Mouse (Mus musculus) CH12.LX (cell line): ENCODE measurements around the gene Gpat3.

ENCODE experiments used
- BHLHE40 ChIP-seq: IDR thresholded peaks from 2 replicates; pipeline ENCODE4 v1.6.1; 2011; ENCODE audit warnings: mild to moderate bottlenecking, low read depth, low read length, improper control_type of control experiment
- CTCF ChIP-seq, 2 experiments: IDR thresholded peaks in 1 of 2; conservative IDR thresholded peaks in 1 of 2; 2 replicates each; pipeline ENCODE4 v1.5.1; 2011 to 2012; ENCODE audit warnings: low read depth in 2 of 2, low read length in 2 of 2, improper control_type of control experiment in 1 of 2, inconsistent platforms in 1 of 2, mild to moderate bottlenecking in 1 of 2, moderate library complexity in 1 of 2
- E2F4 ChIP-seq: IDR thresholded peaks from 2 replicates; pipeline ENCODE4 v1.6.1; 2011; ENCODE audit warnings: low read depth, low read length, improper control_type of control experiment; ENCODE audit not compliant: insufficient replicate concordance
- MEF2A ChIP-seq: IDR thresholded peaks from 2 replicates; pipeline ENCODE4 v1.6.1; 2014; ENCODE audit warnings: low read depth, mild to moderate bottlenecking, inconsistent platforms, low read length, improper control_type of control experiment, borderline replicate concordance
- PAX5 ChIP-seq: IDR thresholded peaks from 2 replicates; pipeline ENCODE4 v1.6.1; 2012; ENCODE audit warnings: low read length, inconsistent platforms, mixed read lengths
- POLR2A ChIP-seq: IDR thresholded peaks from 2 replicates; pipeline ENCODE4 v1.6.1; 2011; ENCODE audit warnings: low read depth, mild to moderate bottlenecking, improper control_type of control experiment, low read length
- POLR2AphosphoS2 ChIP-seq: IDR thresholded peaks from 2 replicates; pipeline ENCODE4 v1.6.1; 2011; ENCODE audit warnings: low read depth, low read length, improper control_type of control experiment
- RAD21 ChIP-seq: IDR thresholded peaks from 2 replicates; pipeline ENCODE4 v1.6.1; 2011; ENCODE audit warnings: low read depth, mild to moderate bottlenecking, low read length, improper control_type of control experiment, moderate library complexity
- TBP ChIP-seq: conservative IDR thresholded peaks from 2 replicates; pipeline ENCODE4 v1.6.1; 2011; ENCODE audit warnings: low read depth, low read length, improper control_type of control experiment
- TCF12 ChIP-seq: IDR thresholded peaks from 2 replicates; pipeline ENCODE4 v1.6.1; 2014; ENCODE audit warnings: low read depth, mild to moderate bottlenecking, inconsistent platforms, low read length, improper control_type of control experiment
- USF1 ChIP-seq: IDR thresholded peaks from 2 replicates; pipeline ENCODE4 v1.6.1; 2014; ENCODE audit warnings: low read depth, mild to moderate bottlenecking, inconsistent platforms, low read length, improper control_type of control experiment

DNA sequence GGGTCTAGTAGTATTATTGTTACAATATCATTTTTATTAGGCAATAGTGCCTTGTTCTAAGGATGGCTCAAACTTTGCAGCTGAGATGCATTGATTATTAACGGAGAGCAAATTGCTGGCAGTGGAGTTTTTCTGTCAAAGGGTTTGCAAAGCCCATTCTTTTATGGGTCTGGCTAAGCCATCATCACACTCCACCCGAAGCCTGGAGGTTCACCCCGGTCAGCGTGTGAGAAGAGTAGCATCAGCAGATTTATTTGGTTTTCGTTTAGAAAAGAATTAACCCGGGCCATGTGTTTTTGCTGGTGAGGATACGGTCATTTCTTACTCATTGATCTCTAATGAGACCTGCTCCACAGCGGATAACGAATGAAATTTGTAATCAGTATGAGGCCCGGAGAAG lies 99.8 kb downstream of the Gpat3 start:
- no peak for TF ChIP-seq POLR2AphosphoS2
- no peak for TF ChIP-seq CTCF (conservative IDR thresholded peaks at IDR 0.05 in 1 of 2, IDR thresholded peaks at IDR 0.05 in 1 of 2; ENCODE audit: low read depth in 2 of 2, low read length in 2 of 2)
- no peak for TF ChIP-seq E2F4
- no peak for TF ChIP-seq MEF2A
- TF ChIP-seq PAX5: no peak
- no peak for TF ChIP-seq POLR2A
- no peak for TF ChIP-seq TBP
- TF ChIP-seq RAD21: no peak
- no peak for TF ChIP-seq USF1
- TF ChIP-seq BHLHE40: no peak
- no peak for TF ChIP-seq TCF12
